Mouse (Mus musculus) liver, postnatal 0 days (tissue): ENCODE measurements around the gene Bbs9. TPM values are rescaled to one million over a fixed set of nuclear protein-coding genes. Genes with fewer than 3 reads are reported as not detected.
A peak's percentile ranks its signal among the peaks of the same experiment; 100 is the strongest.

Experiments used
- ATAC-seq: fragments of 200-750 bp; cut with Nextera tagmentation; 2 replicates; pipeline ENCODE4 v1.8.0; 2017; ENCODE audit warnings: mild to moderate bottlenecking, moderate library complexity
- DNase-seq: peaks from one replicate; pipeline ENCODE4 v3.0.0-alpha.2; 2016
- H3K27ac ChIP-seq: fragments of 300-500 bp; sonication (generic); 2 replicates; pipeline ENCODE4 v1.5.1; 2014; ENCODE audit warnings: antibody characterized with exemption, moderate library complexity, mild to moderate bottlenecking, low read depth
- H3K27me3 ChIP-seq: fragments of 300-500 bp; sonication (generic); 2 replicates; pipeline ENCODE4 v1.6.1; 2014; ENCODE audit warnings: low read length, control low read depth, mixed read lengths; ENCODE audit not compliant: insufficient read depth
- H3K36me3 ChIP-seq: fragments of 300-500 bp; sonication (generic); replicated peaks from 2 replicates; pipeline ENCODE4 v1.6.1; 2014; ENCODE audit warnings: mild to moderate bottlenecking, control low read depth, low read length, moderate library complexity, mixed read lengths; ENCODE audit not compliant: insufficient read depth
- H3K4me1 ChIP-seq: fragments of 300-500 bp; sonication (generic); 2 replicates; pipeline ENCODE4 v1.6.1; 2014; ENCODE audit warnings: antibody characterized with exemption, mild to moderate bottlenecking, control low read depth; ENCODE audit not compliant: insufficient read depth
- H3K4me2 ChIP-seq: fragments of 300-500 bp; sonication (generic); 2 replicates; pipeline ENCODE4 v1.6.1; 2014; ENCODE audit warnings: low read depth, mild to moderate bottlenecking, low read length, moderate library complexity, mixed read lengths
- H3K4me3 ChIP-seq: fragments of 300-500 bp; sonication (generic); 2 replicates; pipeline ENCODE4 v1.5.1; 2014; ENCODE audit warnings: low read depth, low read length
- H3K9ac ChIP-seq: fragments of 300-500 bp; sonication (generic); replicated peaks from 2 replicates; pipeline ENCODE4 v1.6.1; 2014; ENCODE audit warnings: mild to moderate bottlenecking, moderate library complexity
- H3K9me3 ChIP-seq: fragments of 300-500 bp; sonication (generic); 2 replicates; pipeline ENCODE4 v1.6.1; 2016; ENCODE audit warnings: mild to moderate bottlenecking, control low read depth, low read length, mixed read lengths
- CTCF ChIP-seq: sonication (generic); IDR thresholded peaks from 2 replicates; pipeline ENCODE4 v1.5.1; 2016; ENCODE audit warnings: antibody characterized with exemption, low read depth
- EP300 ChIP-seq: IDR thresholded peaks from 2 replicates; pipeline ENCODE4 v1.6.1; 2016; ENCODE audit warnings: antibody characterized with exemption, low read depth, mild to moderate bottlenecking
- WGBS: fragments of 180-500 bp; shearing (Covaris S2); extraction: QIAGEN DNeasy Blood & Tissue Kit; methylation state at CpG from one replicate; pipeline ENCODE4 v1.1.7; 2014; ENCODE audit not compliant: insufficient replicate concordance; 5-methylcytosine and 5-hydroxymethylcytosine counted together
- polyA plus RNA-seq: library from polyadenylated mRNA; unstranded; fragments of >200 nt; fragmentation: Nextera tagmentation; extraction: Ambion mirVana; gene quantifications from 2 replicates; pipeline ENCODE4 v1.2.1, GENCODE M21; 2015

Bbs9 gene
- polyA plus RNA-seq, 1 experiment from 2014 or later: 1.8 TPM

- Histone ChIP-seq H3K4me2 (no peak overlapping the region), H3K36me3 (peaks cover 16% of the 10 kb centered on the region), H3K27me3 (no peaks in the 10 kb centered on the region), H3K4me1 (peaks cover 6% of the 10 kb centered on the region; the same call in 1 of the 2 replicates), H3K9ac (no peak overlapping the region), H3K27ac (no peak overlapping the region), H3K9me3 (no peaks in the 10 kb centered on the region), H3K4me3 (no peak overlapping the region)
- ATAC-seq: no peak
- no peak for DNase-seq
- TF ChIP-seq EP300 (no peak), CTCF (no peak)
- WGBS: 77% methylated on average over 5 of the region's 5 CpGs
These were observed 9.3 kb upstream of the Bbs9 start for GRCm38 (mm10) chr9:22466212-22466611.

DNA sequence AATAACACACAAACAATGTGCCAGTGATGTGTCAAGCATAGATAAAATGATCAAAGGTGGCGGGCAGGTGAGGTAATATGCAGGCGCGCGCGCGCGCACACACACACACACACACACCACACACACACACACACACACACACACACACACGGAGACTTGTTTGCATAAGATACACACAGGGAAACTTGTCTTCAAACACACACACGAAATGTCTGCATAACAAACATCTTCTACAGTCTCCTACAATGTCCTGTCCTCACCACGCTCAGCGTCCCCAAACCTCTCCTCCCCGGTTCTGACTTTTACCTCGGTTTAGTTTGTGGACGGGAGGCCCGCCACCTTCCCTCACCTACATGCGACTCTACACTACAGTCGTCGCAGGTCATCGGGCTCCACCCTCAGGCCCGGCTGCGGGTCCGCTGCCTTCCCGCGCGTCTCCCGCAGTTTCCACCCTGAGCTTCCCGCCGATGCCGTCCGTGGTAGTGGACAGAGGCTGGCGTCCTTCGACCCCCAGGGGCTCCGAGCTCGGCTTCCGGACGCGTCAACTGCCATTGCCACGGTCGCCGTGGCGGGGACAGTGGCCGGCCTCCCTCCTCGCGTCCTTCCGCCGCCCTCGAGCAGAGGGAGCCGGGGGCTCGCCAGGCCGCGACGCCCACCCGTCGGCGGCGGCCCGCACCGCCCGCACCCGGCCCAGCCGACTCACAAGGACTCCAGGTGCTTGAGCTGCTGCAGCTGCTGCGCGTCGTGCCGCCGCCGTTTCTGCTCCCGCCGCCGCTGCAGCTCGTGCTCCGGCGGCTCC lies 7.9 kb upstream of the Bbs9 start:
- Histone ChIP-seq H3K36me3 (peaks cover 11% of the 10 kb centered on the region), H3K4me1 (peaks cover 6% of the 10 kb centered on the region; the same call in 1 of the 2 replicates), H3K27ac (peak overlapping the region; percentile 95), H3K27me3 (no peaks in the 10 kb centered on the region), H3K4me2 (peak overlapping the region; percentile 97), H3K9ac (peak overlapping the region; percentile 95), H3K9me3 (no peaks in the 10 kb centered on the region), H3K4me3 (peak overlapping the region; percentile 94)
- ATAC-seq: peak; percentile 76
- no peak for TF ChIP-seq EP300
- no peak for TF ChIP-seq CTCF
- WGBS: under 1% methylated on average over 67 of the region's 73 CpGs
- DNase-seq: peak; percentile 70

DNA sequence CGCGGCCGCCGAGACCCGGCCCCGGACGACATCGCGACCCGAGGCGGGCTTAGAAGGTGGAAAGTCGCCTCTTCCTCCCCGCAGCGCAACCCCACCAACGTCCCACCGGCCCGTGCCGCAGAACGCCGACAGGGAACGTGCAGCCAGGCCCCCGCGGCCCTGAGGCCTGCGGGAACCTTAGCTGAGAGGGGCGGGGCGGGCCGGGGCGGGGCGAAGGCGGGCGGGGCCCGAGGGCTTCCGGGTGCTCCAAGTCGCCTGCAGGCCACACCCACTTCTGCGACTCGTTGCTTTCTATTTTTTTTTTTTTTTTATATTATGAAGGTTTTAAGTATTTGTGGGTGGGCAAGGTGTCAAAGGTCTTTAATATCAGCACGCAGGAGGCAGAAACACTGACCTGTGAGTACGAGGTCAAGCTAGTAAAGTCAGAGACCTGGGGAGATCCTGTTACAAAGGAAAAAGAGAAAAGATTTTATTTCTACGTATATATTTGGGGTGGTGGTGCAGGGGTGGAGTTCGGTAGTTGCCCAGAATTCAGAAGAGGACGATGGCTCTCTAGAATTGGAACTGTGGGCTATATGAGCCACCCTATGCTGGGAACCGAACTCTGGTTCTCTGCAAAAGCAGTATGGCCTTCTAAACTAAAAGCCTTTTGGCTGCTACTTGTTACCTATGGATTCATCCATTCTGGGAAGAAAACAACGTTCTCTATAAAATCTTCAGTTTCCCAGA lies 7.2 kb upstream of the Bbs9 start:
- no peaks in the 10 kb centered on the region for H3K27me3 ChIP-seq
- peak overlapping the region; percentile 95 for H3K27ac ChIP-seq
- H3K9me3 ChIP-seq: no peaks in the 10 kb centered on the region
- WGBS: 4% methylated on average over 36 of the region's 43 CpGs
- ATAC-seq (peak; percentile 89), DNase-seq (peak; percentile 93)
- peak overlapping the region; percentile 94 for H3K4me3 ChIP-seq
- H3K36me3 ChIP-seq: peaks cover 10% of the 10 kb centered on the region
- peak overlapping the region; percentile 97 for H3K4me2 ChIP-seq
- TF ChIP-seq EP300 (no peak), CTCF (no peak)
- H3K9ac ChIP-seq: peak overlapping the region; percentile 95
- H3K4me1 ChIP-seq: peaks cover 6% of the 10 kb centered on the region; the same call in 1 of the 2 replicates

GRCm38 (mm10) chr9:22468899-22469259 lies 6.6 kb upstream of the Bbs9 start:
- Histone ChIP-seq H3K4me3 (no peak overlapping the region), H3K9ac (no peak overlapping the region), H3K9me3 (no peaks in the 10 kb centered on the region), H3K4me2 (peak overlapping the region; percentile 97; the same call in 1 of the 2 replicates), H3K36me3 (peaks cover 5% of the 10 kb centered on the region), H3K27me3 (no peaks in the 10 kb centered on the region), H3K4me1 (peaks cover 6% of the 10 kb centered on the region; the same call in 1 of the 2 replicates), H3K27ac (no peak overlapping the region)
- ATAC-seq (no peak), DNase-seq (no peak)
- TF ChIP-seq EP300 (no peak), CTCF (no peak)
- 63% methylated on average over 8 of the region's 8 CpGs for WGBS

- ATAC-seq: no peak
- no peaks in the 10 kb centered on the region for H3K27me3 ChIP-seq
- peak within 1 kb of the TSS; percentile 97 for H3K4me2 ChIP-seq
- no peak for DNase-seq
- H3K9me3 ChIP-seq: no peaks in the 10 kb centered on the region
- peaks cover 5% of the 10 kb centered on the region for H3K36me3 ChIP-seq
- WGBS: 83% methylated on average over 3 of the region's 3 CpGs
- peak within 1 kb of the TSS; percentile 95 for H3K9ac ChIP-seq
- H3K4me3 ChIP-seq: peak within 1 kb of the TSS; percentile 94
- H3K27ac ChIP-seq: peak within 1 kb of the TSS; percentile 95; the same call in 1 of the 2 replicates
- TF ChIP-seq EP300: no peak
- TF ChIP-seq CTCF: no peak
- peaks cover 6% of the 10 kb centered on the region; the same call in 1 of the 2 replicates for H3K4me1 ChIP-seq
These were observed 5.9 kb upstream of the Bbs9 start, which contains the start of gene Rp9 for GRCm38 (mm10) chr9:22469643-22470042. Gene Rp9, minus strand, starts transcription at chr9:22469743.

- ATAC-seq: no peak
- DNase-seq: no peak
- WGBS: 6% methylated on average over 10 of the region's 10 CpGs
- no peak overlapping the region for H3K27ac ChIP-seq
- peak overlapping the region; percentile 61 for H3K4me3 ChIP-seq
- peak overlapping the region; percentile 95 for H3K4me2 ChIP-seq
- H3K27me3 ChIP-seq: no peaks in the 10 kb centered on the region
- peaks cover 5% of the 10 kb centered on the region for H3K4me1 ChIP-seq
- H3K9me3 ChIP-seq: no peaks in the 10 kb centered on the region
- H3K9ac ChIP-seq: peak overlapping the region; percentile 68
- TF ChIP-seq CTCF (no peak), EP300 (no peak)
- H3K36me3 ChIP-seq: no peaks in the 10 kb centered on the region
These were observed 750 bp downstream of the Bbs9 start for GRCm38 (mm10) chr9:22476265-22476664.
